Mouse (Mus musculus): ENCODE results near the gene Btrc.

The Btrc gene

DNA sequence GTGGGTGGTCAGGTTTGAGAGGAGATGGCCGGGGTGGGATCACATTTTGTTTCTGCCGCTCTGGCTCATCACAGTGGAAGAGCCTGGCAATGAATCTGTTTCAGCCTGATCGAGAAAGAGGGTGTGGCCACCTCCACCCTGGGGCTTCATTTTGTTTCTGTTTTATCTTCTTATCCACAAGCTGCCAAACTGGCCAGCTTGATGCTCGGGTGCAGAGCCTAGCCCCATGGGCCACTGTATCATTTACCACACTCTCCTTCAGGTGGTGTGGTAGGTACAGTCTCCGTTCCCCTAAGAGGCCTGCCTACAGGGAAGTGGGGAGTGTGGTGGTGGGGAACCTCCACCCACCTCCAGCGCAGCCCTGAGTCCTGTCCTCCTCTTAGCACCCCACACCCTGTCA is 209.5 kb downstream of the Btrc start:
- DNase-seq (ENCODE audit: inconsistent ontology term): no peak

DNA sequence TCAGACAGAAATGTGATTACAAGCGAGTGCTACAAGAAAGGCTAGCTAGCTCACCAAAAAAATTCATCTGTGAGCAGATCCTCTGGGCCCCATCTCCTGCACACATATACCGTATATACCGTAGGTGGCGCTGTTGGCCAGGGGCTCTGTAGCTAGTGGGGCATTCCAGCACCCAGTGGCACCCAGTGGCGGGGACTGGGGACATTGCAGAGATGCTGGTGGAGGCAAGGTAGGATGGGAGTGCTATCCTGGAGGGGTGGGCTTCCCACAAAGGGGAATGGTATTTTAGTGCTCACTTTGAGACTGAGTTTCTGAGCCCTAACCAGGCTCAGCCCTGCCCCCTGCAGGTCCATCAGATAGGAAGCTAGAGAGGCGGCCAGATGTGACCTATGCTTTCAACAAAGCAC is 210.3 kb downstream of the Btrc start:
- peak; percentile 81 for DNase-seq (ENCODE audit: inconsistent ontology term)

DNA sequence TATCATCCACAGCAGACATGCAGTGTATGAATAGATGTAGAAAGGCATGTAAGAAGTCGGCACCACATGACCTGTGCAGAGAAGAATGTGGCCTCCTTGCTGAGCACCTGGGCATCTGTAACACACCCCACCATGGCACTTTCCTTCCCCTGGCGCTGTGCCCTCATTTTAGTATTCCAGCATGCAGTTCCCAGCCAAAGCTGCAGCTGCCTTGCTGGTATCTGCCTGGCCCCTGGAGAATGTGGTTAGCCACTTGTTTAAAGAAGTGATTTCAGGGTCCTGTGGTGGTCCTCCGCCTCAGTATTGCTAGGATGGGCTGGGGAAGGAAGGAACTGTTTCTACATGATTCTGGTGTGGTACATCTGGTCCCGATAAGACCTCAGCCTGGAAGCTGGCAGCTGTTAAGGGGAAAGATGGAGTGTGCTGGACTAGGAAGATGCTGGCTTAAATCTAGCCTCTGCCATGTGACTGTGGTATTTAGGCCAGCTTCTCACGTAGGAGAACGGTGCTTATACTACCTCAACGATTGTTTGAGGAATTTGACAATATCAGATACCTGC is 210.9 kb downstream of the Btrc start:
- no peak for DNase-seq (ENCODE audit: inconsistent ontology term)

DNA sequence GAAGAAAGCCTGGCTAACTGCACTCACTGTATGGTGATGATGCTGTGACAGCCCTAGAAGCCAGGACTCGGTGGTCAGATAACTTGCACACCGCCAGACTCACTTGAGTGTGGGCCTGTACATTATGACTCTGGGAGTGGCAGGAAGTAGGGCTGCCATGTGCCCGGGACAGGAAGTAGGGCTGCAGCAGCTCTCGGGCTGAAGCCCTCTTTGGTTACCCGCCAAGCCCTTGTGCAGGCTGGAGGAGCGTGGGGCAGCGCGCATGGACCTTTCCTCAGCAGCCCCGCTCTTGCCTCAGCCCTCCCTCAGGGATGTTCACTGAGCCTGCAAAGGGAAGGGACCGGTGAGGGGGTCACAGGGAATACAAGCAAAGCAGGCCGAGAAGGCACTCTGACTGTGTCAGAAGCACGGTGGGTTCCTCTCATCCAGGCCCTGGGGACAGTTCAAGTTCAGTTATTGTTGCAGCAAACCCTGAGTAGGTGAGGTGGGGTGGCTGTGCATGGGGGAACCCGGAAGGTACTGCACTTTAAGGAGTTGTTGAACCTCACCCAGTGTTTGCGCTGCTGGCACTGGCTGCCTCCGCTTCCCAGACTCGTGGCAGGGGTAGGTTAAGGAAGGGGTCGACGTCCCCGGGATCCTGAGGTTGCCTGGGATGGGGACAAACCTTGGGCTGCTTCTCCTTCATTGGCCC is 211.6 kb downstream of the Btrc start:
- DNase-seq (ENCODE audit: inconsistent ontology term): no peak

DNA sequence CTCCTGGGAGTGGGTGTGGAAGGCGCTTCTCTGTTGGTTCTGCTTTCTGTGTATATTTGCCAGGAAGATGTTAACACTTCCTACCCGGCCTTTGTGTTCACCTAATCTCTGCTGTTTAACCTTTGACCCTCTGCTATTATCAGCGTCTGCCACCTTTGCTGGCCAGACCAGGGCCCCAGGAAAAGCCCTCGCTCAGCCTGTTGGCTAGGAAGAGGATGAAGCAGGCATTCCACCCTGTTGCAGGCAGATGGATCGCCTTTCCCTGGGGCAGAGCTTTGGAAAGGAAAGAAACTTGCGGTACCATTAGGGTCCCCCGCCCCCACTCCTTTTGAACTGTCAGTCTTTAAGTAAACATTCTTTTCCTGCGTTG is 212.1 kb downstream of the Btrc start:
- no peak for DNase-seq (ENCODE audit: inconsistent ontology term)

DNA sequence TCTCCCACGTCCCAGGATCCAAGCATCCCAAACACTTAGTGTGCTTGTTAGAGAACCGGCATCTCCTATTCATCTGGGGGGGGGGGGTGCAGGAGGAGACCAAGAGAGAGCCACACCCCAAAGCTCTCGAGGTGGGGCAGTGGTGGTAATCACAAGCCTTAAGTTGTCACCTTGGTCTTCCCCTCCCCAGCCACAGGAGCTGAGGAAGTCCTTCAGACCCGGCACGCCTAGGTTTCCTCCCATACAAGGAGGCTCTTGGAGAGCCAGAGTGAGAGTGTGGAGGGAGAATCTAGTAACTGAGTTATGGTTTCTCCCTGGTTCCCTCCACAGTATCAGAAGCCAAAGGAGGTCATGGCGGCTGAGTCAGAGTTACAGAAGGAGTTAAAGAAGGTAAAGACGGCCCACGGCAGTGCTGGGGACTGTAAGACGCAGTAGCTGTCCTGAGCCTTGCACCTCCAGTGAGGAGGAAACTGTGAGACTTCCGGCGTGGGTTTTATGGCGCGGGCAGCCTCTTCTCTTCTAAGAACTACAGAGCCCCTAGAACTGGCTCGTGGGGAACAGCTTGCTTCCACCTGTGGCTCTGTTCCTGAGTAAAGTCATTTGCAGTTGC is 213.7 kb downstream of the Btrc start:
- no peak for DNase-seq (ENCODE audit: inconsistent ontology term)

DNA sequence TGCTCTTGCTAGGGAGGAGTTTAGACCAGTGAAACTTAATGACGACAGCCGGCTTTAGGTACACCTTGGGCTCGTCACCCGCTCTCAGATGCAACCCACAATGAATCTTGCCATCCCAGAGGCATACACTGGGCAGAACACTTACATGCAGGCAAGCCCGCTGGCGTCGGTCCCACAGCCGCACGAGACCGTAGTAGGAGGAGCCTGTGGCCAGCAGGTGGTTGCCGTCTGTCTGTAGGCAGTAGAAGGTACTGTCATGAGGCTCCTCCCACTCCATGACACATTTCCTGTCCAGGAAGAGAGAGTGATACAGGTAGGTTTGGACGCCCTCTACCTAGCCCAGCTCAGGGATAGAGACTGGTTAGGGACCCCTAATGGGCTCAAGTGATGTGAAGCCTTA is 215.4 kb downstream of the Btrc start:
- no peak for DNase-seq (ENCODE audit: inconsistent ontology term)

DNA sequence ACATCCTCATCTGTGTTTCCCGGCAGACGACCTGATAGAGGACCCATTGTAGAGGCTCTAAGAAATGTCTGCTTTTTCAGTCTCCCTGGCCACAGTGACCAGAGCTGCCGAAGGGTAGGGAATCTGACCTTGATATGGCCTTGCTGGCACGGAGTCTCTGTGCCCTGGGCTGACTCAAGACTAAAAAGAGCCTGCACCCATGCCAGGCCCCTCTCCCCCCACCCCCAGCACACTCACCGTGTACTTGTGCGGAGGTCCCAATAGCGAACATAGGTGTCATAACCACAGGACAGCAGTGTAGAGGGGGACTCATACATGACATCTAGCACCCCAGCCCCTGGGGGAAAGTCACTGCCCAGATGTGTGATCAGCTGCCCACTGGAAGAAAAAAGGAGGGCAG is 215.9 kb downstream of the Btrc start:
- no peak for DNase-seq (ENCODE audit: inconsistent ontology term)

Data from Muller cell, postnatal 12 days (primary cell).